Mouse (Mus musculus): ENCODE measurements around the gene Creb3l4. TPM values are rescaled to one million over a fixed set of nuclear protein-coding genes. Genes with fewer than 3 reads are reported as not detected.

The Creb3l4 gene
- total and polyA plus RNA-seq, 3 experiments, result 0.21 to 0.89 (median 0.59) TPM

DNA sequence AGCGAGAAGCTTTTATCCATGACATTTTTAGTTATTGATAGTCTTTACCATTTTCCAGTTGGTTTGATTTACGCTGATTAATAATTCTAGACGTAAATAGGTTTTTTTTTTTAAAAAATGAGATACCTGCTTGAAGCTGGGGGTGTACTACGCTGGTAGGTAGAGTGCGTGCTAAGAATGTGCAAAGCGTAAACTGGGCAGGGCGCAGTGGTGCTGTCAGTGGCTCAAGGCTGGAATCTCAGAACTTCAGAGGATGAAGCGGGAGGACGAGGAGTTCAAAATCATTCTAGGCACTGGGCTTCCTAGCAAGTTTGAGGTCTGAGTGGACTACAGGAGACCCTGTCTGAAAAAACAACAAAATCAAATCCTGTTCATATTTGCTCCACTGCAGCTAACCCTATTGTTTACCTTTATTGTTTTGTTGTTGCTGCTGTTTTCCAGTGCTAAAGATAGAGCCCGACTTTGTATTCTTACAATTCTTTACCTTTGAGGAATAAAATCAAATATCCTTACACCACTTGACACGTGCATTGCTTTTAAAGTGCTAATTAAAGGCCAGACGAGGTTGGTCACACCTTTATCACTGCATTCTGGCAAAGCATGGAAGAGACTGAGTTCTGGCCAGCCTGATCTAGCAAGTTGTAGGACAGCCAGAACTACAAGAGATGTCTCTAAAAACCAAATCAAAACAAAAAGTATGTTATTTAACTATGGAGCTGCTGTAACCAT lies 29.2 kb downstream of the Creb3l4 start:
- Histone ChIP-seq H3K27me3 (replicated peaks) (no peaks in the 10 kb centered on the region), H3K9me3 (replicated peaks; ENCODE audit: low read length) (no peaks in the 10 kb centered on the region), H3K4me3 (replicated peaks in 1 of 3; ENCODE audit: low read depth in 2 of 3, low read length in 2 of 3, poor library complexity in 1 of 3) (peak overlapping the region; percentile 62 to 69 (median 66)), H3K36me3 (replicated peaks in 1 of 2; ENCODE audit: control insufficient read depth in 1 of 2, insufficient read depth in 1 of 2, low read length in 1 of 2) (peaks cover 23 to 34% of the 10 kb centered on the region in 2 experiments), H3K4me2 (ENCODE audit: insufficient read depth, low read depth, poor library complexity, severe bottlenecking) (peak overlapping the region; percentile 99), H3K4me1 (ENCODE audit: control insufficient read depth in 1 of 2, insufficient read depth in 2 of 2) (peaks cover 0 to 28% of the 10 kb centered on the region in 2 experiments; a peak in 2 of 4 replicates), H3K27ac (ENCODE audit: insufficient read depth, low read depth) (no peak overlapping the region), H3K9ac (ENCODE audit: insufficient read depth, low read depth) (peak overlapping the region; percentile 75), H3K79me2 (replicated peaks; ENCODE audit: control insufficient read depth, extremely low read depth, insufficient read depth, poor library complexity, severe bottlenecking) (peaks cover 35% of the 10 kb centered on the region)
- DNase-seq (ENCODE audit: extremely low read depth), result no peak
- in situ Hi-C loops (cut with MboI; ENCODE audit: low pct_ligation_motif_present, low pct_unique_long_range_greater_than_20kb, low sequenced_read_pairs) (no loop called here), dilution Hi-C loops (cut with MboI; ENCODE audit: extremely low pct_ligation_motif_present, extremely low pct_unique_long_range_greater_than_20kb, low sequenced_read_pairs) (no loop called here)
- TF ChIP-seq E2F4 (IDR thresholded peaks at IDR 0.05; ENCODE audit: insufficient replicate concordance, low read depth, low read length), result no peak
- no peak for TF ChIP-seq SMC3 (IDR thresholded peaks at IDR 0.05; ENCODE audit: low read depth, low read length)
- no peak for TF ChIP-seq UBTF (IDR thresholded peaks at IDR 0.05; ENCODE audit: low read depth, low read length)
- TF ChIP-seq USF1 (IDR thresholded peaks at IDR 0.05; ENCODE audit: low read depth, low read length), result no peak
- 0 out of 2 replicates have a peak, but pooled peaks have one; percentile 3 for TF ChIP-seq SIN3A (IDR thresholded peaks at IDR 0.05; ENCODE audit: low read length)
- no peak for TF ChIP-seq JUND (conservative IDR thresholded peaks at IDR 0.05; ENCODE audit: low read depth, low read length)
- no peak for TF ChIP-seq PAX5 (IDR thresholded peaks at IDR 0.05; ENCODE audit: low read length)
- TF ChIP-seq NRF1 (IDR thresholded peaks at IDR 0.05; ENCODE audit: low read depth, low read length), result no peak
- TF ChIP-seq BHLHE40 (IDR thresholded peaks at IDR 0.05; ENCODE audit: low read depth, low read length), result no peak
- no peak for TF ChIP-seq POLR2A (IDR thresholded peaks at IDR 0.05; ENCODE audit: low read depth, low read length)
- TF ChIP-seq ZNF384 (IDR thresholded peaks at IDR 0.05; ENCODE audit: low read depth, low read length), result peak; percentile 38; the same call in 1 of the 2 replicates
- no peak for TF ChIP-seq RAD21 (IDR thresholded peaks at IDR 0.05; ENCODE audit: low read depth, low read length)
- TF ChIP-seq ZMIZ1 (IDR thresholded peaks at IDR 0.05; ENCODE audit: low read depth, low read length), result no peak
- TF ChIP-seq RCOR1 (conservative IDR thresholded peaks at IDR 0.05; ENCODE audit: low read depth, low read length), result no peak
- no peak for TF ChIP-seq TBP (conservative IDR thresholded peaks at IDR 0.05; ENCODE audit: low read depth, low read length)
- TF ChIP-seq ZC3H11A (IDR thresholded peaks at IDR 0.05; ENCODE audit: low read depth, low read length), result no peak

DNA sequence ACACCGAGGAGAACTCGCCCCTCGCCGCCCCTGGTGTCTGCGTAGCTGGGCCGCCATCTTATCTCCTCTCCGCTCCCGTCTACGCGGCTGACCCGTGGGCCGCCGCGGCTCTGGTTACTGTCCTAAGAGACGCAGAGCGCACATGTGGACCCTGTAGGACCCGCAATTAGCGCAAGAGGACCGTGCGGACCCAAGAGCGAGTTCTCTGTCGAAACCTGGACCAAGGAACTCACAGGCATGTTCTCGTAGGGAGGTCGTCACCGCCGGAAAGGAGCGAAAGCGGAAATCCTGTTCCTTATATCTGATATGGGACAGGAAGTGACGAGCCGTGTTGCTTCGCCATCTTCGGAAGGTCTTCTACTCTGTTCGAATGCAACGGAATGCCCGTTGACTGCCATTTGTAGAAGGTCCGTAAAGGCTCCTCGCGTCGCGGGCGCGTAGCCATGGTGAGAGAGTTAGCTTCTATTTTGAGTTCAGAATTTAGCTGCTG lies 29.9 kb downstream of the Creb3l4 start, which contains the start of the genes Rps27 and Rab13:
TSS of gene Rps27 (minus strand) at position 275 of the 490 bp plus-strand sequence.
TSS of gene Rab13 (plus strand) at position 319 of the 490 bp plus-strand sequence.
- Histone ChIP-seq H3K9me3 (replicated peaks; ENCODE audit: low read length) (no peaks in the 10 kb centered on the region), H3K27me3 (replicated peaks) (no peaks in the 10 kb centered on the region), H3K4me2 (ENCODE audit: insufficient read depth, low read depth, poor library complexity, severe bottlenecking) (peak within 1 kb of the TSS; percentile 99), H3K36me3 (replicated peaks in 1 of 2; ENCODE audit: control insufficient read depth in 1 of 2, insufficient read depth in 1 of 2, low read length in 1 of 2) (peaks cover 29 to 41% of the 10 kb centered on the region in 2 experiments), H3K27ac (ENCODE audit: insufficient read depth, low read depth) (peak within 1 kb of the TSS; percentile 84), H3K4me3 (replicated peaks in 1 of 3; ENCODE audit: low read depth in 2 of 3, low read length in 2 of 3, poor library complexity in 1 of 3) (peak within 1 kb of the TSS; percentile 69 to 96 (median 74)), H3K79me2 (replicated peaks; ENCODE audit: control insufficient read depth, extremely low read depth, insufficient read depth, poor library complexity, severe bottlenecking) (peaks cover 35% of the 10 kb centered on the region), H3K9ac (ENCODE audit: insufficient read depth, low read depth) (peak within 1 kb of the TSS; percentile 94), H3K4me1 (ENCODE audit: control insufficient read depth in 1 of 2, insufficient read depth in 2 of 2) (peaks cover 2 to 35% of the 10 kb centered on the region in 2 experiments; a peak in 3 of 4 replicates)
- dilution Hi-C loops (cut with MboI; ENCODE audit: extremely low pct_ligation_motif_present, extremely low pct_unique_long_range_greater_than_20kb, low sequenced_read_pairs), result no loop called here
- DNase-seq (ENCODE audit: extremely low read depth), result peak; percentile 97
- in situ Hi-C loops (cut with MboI; ENCODE audit: low pct_ligation_motif_present, low pct_unique_long_range_greater_than_20kb, low sequenced_read_pairs), result no loop called here
- peak; percentile 74 for TF ChIP-seq MAX (IDR thresholded peaks at IDR 0.05; ENCODE audit: low read length)
- no peak for TF ChIP-seq MAFK (IDR thresholded peaks at IDR 0.05; ENCODE audit: insufficient replicate concordance, low read length)
- TF ChIP-seq ETS1 (conservative IDR thresholded peaks at IDR 0.05; ENCODE audit: low read depth, low read length), result 0 out of 2 replicates have a peak, but pooled peaks have one; percentile 2
- TF ChIP-seq HCFC1 (IDR thresholded peaks at IDR 0.05; ENCODE audit: low read depth, low read length), result peak; percentile 95
- TF ChIP-seq TBP (conservative IDR thresholded peaks at IDR 0.05; ENCODE audit: low read depth, low read length), result peak; percentile 99
- TF ChIP-seq JUND (conservative IDR thresholded peaks at IDR 0.05; ENCODE audit: low read depth, low read length), result 0 out of 2 replicates have a peak, but pooled peaks have one; percentile 26
- TF ChIP-seq NELFE (IDR thresholded peaks at IDR 0.05; ENCODE audit: low read depth, low read length), result peak; percentile 100
- peak; percentile 80 for TF ChIP-seq TCF12 (IDR thresholded peaks at IDR 0.05; ENCODE audit: low read depth, low read length)
- TF ChIP-seq USF2 (conservative IDR thresholded peaks at IDR 0.05; ENCODE audit: low read depth, low read length), result no peak
- TF ChIP-seq POLR2A (IDR thresholded peaks at IDR 0.05; ENCODE audit: low read depth, low read length), result peak; percentile 99
- TF ChIP-seq MYC (IDR thresholded peaks at IDR 0.05; ENCODE audit: low read depth, low read length), result peak; percentile 88
- TF ChIP-seq MEF2A (IDR thresholded peaks at IDR 0.05; ENCODE audit: borderline replicate concordance, low read depth, low read length), result peak; percentile 75
- no peak for TF ChIP-seq RAD21 (IDR thresholded peaks at IDR 0.05; ENCODE audit: low read depth, low read length)
- TF ChIP-seq RCOR1 (conservative IDR thresholded peaks at IDR 0.05; ENCODE audit: low read depth, low read length), result peak; percentile 56; the same call in 1 of the 2 replicates
- TF ChIP-seq KAT2A (IDR thresholded peaks at IDR 0.05; ENCODE audit: insufficient replicate concordance, low read length), result peak; percentile 87; the same call in 1 of the 2 replicates
- no peak for TF ChIP-seq CHD1 (IDR thresholded peaks at IDR 0.05; ENCODE audit: low read depth, low read length)
- TF ChIP-seq SIN3A (IDR thresholded peaks at IDR 0.05; ENCODE audit: low read length), result peak; percentile 94
- peak; percentile 94 for TF ChIP-seq POLR2AphosphoS2 (IDR thresholded peaks at IDR 0.05; ENCODE audit: low read depth, low read length)
- TF ChIP-seq JUN (IDR thresholded peaks at IDR 0.05; ENCODE audit: insufficient read depth, low read depth, low read length), result no peak
- TF ChIP-seq ZC3H11A (IDR thresholded peaks at IDR 0.05; ENCODE audit: low read depth, low read length), result no peak
